Mouse (Mus musculus) erythroblast, embryonic 14.5 days (primary cell): ENCODE measurements at regions not wholly inside any gene's neighbourhood (a gene's known extent, or its start where the extent isn't known, plus 50 kb on each side); places are given as distances from the start of the nearest gene placed in this dataset.

ENCODE experiments used
- H3K27me3 ChIP-seq: 2 replicates; pipeline ENCODE4 v1.6.1; 2012; ENCODE audit warnings: inconsistent platforms; ENCODE audit not compliant: control insufficient read depth
- H3K36me3 ChIP-seq: 2 replicates; pipeline ENCODE4 v1.6.1; 2012; ENCODE audit warnings: mild to moderate bottlenecking, inconsistent platforms; ENCODE audit not compliant: control insufficient read depth
- H3K4me1 ChIP-seq: 2 replicates; pipeline ENCODE4 v1.6.1; 2012; ENCODE audit warnings: inconsistent platforms; ENCODE audit not compliant: control insufficient read depth
- H3K4me3 ChIP-seq: replicated peaks from 2 replicates; pipeline ENCODE3; 2012; ENCODE audit warnings: moderate library complexity, mild to moderate bottlenecking, inconsistent platforms
- H3K9me3 ChIP-seq: 2 replicates; pipeline ENCODE4 v1.6.1; 2012; ENCODE audit warnings: low read length, inconsistent platforms, mixed read lengths; ENCODE audit not compliant: control insufficient read depth
- GATA1 ChIP-seq: IDR thresholded peaks from 2 replicates; pipeline ENCODE4 v1.6.1; 2012; ENCODE audit warnings: low read length, inconsistent platforms, mixed read lengths
- TAL1 ChIP-seq: IDR thresholded peaks from 3 replicates; pipeline ENCODE4 v1.6.1; 2012; ENCODE audit warnings: low read length, inconsistent platforms, mixed read lengths

DNA sequence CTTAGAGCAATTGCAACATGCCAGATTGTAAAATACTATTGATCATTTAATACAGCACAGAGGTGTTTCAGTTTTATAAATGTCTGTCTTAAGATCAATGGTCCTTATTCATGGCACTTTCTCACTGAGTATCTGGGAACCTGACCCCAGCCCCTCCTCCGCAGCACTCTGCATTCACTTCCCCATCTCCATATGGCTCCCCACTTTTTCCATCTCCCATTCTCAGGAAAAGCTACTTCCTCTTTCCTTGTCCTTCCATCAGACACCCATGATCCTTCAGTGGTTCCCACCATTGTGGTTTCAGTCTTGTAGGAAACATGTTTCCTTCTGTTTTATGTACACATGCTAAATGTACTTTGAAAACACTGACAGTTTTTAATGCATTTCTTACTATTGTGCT is 497.3 kb upstream of the Cited2 start:
- Histone ChIP-seq H3K4me1 (no peaks in the 10 kb centered on the region), H3K27me3 (no peaks in the 10 kb centered on the region), H3K4me3 (no peak overlapping the region), H3K9me3 (no peaks in the 10 kb centered on the region), H3K36me3 (no peaks in the 10 kb centered on the region)
- TF ChIP-seq TAL1 (no peak), GATA1 (no peak)

DNA sequence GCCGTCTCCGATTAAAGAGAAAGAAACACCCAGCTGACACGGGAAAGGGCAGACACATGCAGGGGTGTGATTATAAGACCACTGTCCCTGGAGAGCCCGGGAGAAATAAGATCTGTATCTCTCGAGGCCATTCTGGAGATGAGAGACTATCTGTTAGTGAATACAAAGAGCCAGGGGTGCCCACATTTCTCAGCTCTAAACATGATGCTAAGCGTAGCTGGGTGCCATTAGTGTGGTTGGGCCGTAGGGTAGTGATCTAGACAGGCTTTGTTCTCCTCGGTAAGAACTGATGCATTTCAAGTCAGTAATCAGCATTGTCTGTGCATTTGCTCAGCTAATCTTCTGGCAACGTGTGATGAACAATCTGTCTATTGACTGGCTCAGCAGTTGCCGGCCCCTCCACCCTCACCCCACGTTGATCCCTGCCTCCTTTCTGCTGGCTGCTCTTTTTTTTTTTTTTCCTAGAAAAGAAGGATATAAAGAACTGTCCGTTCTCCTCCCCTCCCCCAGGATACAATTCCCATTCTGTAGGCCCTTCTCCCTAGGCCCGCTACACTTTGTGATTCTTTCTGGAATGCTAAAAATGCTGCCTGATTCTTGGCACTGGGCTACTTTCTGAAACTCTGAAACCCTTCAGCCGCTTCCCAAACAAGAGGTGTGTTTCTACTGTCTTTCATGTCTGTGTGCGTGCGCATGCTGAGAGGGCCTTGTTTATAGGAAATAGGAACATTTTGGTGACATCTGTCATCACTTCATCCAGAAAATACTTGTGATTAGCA is 492.8 kb upstream of the Cited2 start:
- TF ChIP-seq TAL1 (no peak), GATA1 (no peak)
- Histone ChIP-seq H3K27me3 (no peaks in the 10 kb centered on the region), H3K4me3 (no peak overlapping the region), H3K4me1 (no peaks in the 10 kb centered on the region), H3K9me3 (no peaks in the 10 kb centered on the region), H3K36me3 (no peaks in the 10 kb centered on the region)

DNA sequence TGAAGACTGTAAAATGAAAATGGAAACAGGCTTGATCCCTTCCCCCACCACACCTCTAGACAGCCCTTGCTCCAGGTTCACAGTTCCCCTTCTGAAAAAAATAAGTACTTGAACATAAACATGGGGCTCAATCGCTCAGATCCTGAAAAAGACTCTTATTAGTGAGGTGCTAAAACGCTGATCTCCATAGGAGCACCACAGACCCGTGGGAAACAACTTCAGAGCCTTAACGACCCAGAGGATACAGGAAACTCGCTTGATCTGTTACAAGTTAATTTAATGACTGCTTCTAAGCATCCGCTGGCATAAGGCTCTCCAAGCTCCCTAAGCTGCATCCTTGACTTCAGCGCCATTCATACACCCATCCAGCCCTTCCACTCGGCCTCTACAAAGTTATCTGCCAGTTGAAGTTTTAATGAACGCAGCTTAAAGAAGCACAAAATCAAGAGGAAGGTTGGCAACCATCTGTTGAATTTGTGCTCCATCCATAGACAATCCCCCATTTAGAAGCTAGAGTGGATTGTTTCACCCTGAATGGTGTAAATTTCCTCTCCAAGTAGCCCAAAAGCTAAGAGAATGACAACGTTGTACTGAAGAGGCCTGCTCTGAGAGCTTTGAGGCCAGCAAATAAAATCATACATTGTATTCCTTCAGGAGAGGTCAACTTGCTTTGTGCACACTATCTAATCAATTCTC is 486.9 kb upstream of the Cited2 start:
- H3K4me1 ChIP-seq = no peaks in the 10 kb centered on the region
- H3K36me3 ChIP-seq = no peaks in the 10 kb centered on the region
- no peaks in the 10 kb centered on the region for H3K9me3 ChIP-seq
- H3K4me3 ChIP-seq = no peak overlapping the region
- TF ChIP-seq GATA1 = no peak
- TF ChIP-seq TAL1 = no peak
- H3K27me3 ChIP-seq = no peaks in the 10 kb centered on the region

DNA sequence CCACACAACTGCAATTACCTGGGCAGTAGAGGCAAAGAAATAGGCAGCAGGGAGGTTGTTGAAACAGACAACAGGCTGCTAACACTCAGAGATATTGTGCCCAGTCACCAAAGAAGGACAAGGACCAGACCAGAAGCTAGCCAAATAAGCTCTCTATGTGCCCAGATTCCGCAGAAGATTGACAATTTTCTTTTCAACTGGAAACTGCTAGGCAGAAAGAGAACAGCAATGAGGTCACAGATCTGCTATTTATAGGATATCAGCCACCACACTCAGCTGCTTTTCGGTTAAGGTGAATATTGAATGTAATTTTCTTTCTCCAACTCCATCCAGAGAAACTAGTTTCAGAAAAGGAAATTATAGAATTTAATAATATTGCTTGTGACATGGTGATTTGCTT is 486.3 kb upstream of the Cited2 start:
- no peaks in the 10 kb centered on the region for H3K27me3 ChIP-seq
- H3K4me1 ChIP-seq = no peaks in the 10 kb centered on the region
- TF ChIP-seq GATA1 (no peak), TAL1 (no peak)
- no peak overlapping the region for H3K4me3 ChIP-seq
- no peaks in the 10 kb centered on the region for H3K9me3 ChIP-seq
- no peaks in the 10 kb centered on the region for H3K36me3 ChIP-seq

DNA sequence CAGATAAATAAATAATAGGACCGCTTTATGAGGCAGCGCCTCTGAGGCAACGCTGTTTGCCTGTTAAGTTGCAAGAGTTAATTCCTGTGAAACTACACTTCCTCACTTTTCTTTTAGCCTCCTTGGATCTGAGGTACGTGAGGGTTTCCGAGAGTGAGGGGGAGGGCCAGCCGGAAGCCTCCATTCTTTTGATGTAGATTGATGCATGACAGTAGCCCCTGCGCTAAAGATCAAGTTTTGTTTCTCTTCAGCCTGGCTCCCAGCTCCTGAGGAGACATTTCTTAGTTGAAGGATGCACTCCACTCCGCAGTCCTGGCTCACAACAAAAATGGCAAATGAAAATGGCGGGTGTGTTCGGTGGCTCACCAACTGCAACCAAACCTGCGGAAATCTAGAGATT is 485.6 kb upstream of the Cited2 start:
- TF ChIP-seq TAL1 (no peak), GATA1 (no peak)
- H3K27me3 ChIP-seq = no peaks in the 10 kb centered on the region
- no peaks in the 10 kb centered on the region for H3K4me1 ChIP-seq
- H3K9me3 ChIP-seq = no peaks in the 10 kb centered on the region
- no peaks in the 10 kb centered on the region for H3K36me3 ChIP-seq
- H3K4me3 ChIP-seq = no peak overlapping the region

DNA sequence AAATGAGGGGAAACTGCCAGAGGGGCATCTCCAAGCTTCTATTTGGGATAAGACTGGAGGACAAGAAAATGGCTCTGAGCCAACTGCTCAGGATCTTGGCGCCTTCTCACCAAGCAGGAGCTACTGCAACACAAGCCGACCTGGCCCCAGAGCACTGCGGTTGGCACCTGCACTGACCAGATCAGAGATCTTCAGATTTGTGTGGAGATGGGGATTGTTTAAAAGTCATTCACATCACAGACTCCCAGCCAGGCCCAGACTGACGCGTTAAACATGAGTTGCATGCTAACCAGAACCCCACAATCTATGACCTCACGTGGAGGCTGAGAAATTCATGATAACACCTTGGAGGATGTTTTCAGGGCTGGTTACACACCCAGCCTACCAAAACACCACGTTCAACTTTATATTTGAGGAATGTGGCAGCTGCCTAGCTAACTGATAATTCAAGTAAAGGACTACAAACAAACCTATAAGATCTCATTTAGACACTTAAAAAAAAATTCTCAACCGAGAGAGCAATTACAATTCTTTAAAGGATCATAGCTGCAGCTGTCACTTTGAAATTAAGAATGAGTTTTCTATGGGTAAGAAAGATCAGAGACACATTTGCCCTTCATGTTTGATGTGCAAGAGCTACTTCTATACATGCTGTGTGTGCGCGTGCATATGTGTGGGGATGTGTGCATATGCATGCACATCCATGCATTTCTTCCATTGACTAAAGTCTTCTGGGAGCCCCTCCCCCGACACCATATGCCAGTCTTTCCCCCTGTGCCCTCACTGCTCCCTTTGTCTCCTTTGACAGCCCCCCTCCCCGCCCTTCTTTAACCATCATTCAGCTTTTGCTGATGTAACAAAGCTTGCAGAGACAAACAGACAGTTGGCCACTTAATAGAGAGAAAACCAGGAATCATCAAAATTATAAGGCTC is 484.8 kb upstream of the Cited2 start:
- Histone ChIP-seq H3K4me3 (no peak overlapping the region), H3K9me3 (no peaks in the 10 kb centered on the region), H3K36me3 (no peaks in the 10 kb centered on the region), H3K27me3 (no peaks in the 10 kb centered on the region), H3K4me1 (no peaks in the 10 kb centered on the region)
- TF ChIP-seq TAL1 (no peak), GATA1 (no peak)

DNA sequence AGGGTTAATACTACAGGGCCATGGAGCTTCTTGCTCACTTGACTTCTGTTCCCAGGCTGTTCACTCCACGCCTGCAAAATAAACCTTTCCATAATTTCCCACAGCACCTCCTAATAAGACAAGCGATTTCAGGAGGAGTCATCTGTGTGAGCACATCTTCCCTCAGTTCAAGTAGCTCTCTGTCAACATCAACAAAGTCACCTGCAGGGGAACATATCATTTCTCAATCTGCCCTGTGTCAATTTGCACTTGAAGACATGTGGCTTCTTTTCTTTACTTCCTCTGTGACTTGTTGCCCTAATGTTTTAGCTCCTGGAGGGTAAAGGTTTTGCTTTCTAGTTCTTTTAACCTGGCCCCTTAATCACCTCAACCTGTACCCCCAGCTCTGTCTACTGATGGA is 474.7 kb upstream of the Cited2 start:
- Histone ChIP-seq H3K27me3 (no peaks in the 10 kb centered on the region), H3K9me3 (no peaks in the 10 kb centered on the region), H3K4me3 (no peak overlapping the region), H3K4me1 (no peaks in the 10 kb centered on the region), H3K36me3 (no peaks in the 10 kb centered on the region)
- TF ChIP-seq TAL1 (no peak), GATA1 (no peak)

DNA sequence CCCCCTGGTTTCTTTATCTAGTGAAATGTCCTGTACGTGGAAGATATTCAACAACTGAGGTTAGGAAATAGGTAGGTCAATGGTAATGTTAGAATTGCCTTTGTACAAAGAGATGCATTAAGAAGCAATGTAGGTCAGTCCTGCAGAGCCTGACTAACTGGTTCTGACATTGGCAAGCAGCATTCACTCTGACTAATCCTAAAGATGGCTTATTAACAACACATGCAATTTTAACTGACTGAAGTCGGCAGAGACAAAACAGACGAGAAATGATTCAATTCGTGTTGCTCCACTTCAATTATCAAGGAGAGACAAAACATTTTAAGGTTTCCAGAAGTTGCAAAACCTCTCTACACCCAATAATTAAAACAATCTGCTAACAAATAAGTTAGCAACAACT is 470.0 kb upstream of the Cited2 start:
- no peaks in the 10 kb centered on the region for H3K4me1 ChIP-seq
- no peak for TF ChIP-seq GATA1
- TF ChIP-seq TAL1 = no peak
- no peak overlapping the region for H3K4me3 ChIP-seq
- no peaks in the 10 kb centered on the region for H3K27me3 ChIP-seq
- no peaks in the 10 kb centered on the region for H3K9me3 ChIP-seq
- no peaks in the 10 kb centered on the region for H3K36me3 ChIP-seq

DNA sequence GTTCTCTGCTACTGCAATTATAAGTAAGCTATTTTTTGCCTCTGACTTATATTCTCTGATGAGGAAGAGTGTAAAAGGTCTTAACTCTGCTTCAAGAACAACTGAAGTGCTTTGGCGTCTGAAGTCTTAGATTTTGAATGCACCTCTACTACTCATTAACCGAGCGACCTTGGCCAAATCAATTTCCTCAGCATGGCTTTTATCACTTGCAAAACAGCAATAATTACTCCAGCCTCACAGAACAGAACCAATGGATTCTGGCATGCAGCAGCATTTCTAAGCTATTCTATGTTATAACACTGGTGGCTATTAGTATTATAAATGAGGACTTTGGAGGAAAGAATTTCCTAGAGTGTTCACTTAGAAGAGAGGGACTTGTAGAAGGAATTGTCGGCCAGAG is 462.9 kb upstream of the Cited2 start:
- Histone ChIP-seq H3K4me1 (no peaks in the 10 kb centered on the region), H3K9me3 (no peaks in the 10 kb centered on the region), H3K27me3 (no peaks in the 10 kb centered on the region), H3K36me3 (no peaks in the 10 kb centered on the region), H3K4me3 (no peak overlapping the region)
- TF ChIP-seq TAL1 = no peak
- TF ChIP-seq GATA1 = no peak
